Mouse (Mus musculus): ENCODE measurements around the gene Lcn9. TPM values are rescaled to one million over a fixed set of nuclear protein-coding genes. Genes with fewer than 3 reads are reported as not detected.

Lcn9 gene
- not detected in 2 replicates for polyA plus RNA-seq (2014; fragmentation: Nextera tagmentation; extraction: Ambion mirVana)

DNA sequence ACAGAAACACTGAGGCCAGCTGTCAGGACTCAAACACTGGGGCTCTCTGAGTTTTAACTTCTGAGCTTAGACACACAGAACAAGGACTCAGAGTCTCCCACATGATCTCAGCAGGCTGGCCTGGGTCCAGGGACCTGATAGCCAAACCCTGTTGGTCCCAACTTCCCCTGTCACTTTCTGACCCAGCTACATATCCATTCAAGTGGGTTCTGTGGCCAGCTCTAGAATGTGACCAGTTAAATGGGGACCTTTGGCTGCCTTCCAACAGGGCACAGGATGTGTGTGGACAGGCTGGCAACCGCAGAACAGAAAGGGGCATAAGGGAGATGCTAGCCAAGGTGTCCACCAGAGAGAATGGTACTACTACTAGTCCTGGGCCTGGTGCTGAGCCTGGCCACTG is at the start of gene Lcn9:
Lcn9 (plus strand) TSS at position 348 of the 400 bp plus-strand sequence.
- WGBS, result 96% methylated on average over 1 of the region's 1 CpGs
- Histone ChIP-seq H3K4me2 (ENCODE audit: low read depth) (no peak within 1 kb of the TSS), H3K36me3 (ENCODE audit: control insufficient read depth, insufficient read depth, low read length) (no peaks in the 10 kb centered on the region), H3K27me3 (ENCODE audit: control insufficient read depth, insufficient read depth, low read length) (no peaks in the 10 kb centered on the region), H3K4me1 (ENCODE audit: control insufficient read depth, insufficient read depth, low read length) (no peaks in the 10 kb centered on the region), H3K9me3 (ENCODE audit: control insufficient read depth, low read length) (no peaks in the 10 kb centered on the region), H3K9ac (ENCODE audit: low read length) (no peak within 1 kb of the TSS), H3K4me3 (ENCODE audit: low read depth, low read length) (no peak within 1 kb of the TSS), H3K27ac (ENCODE audit: low read depth, low read length) (no peak within 1 kb of the TSS)
- ATAC-seq (ENCODE audit: insufficient read depth, low FRiP score, low TSS enrichment) (no peak), DNase-seq (ENCODE audit: low spot score) (no peak)

- no peaks in the 10 kb centered on the region for H3K27me3 ChIP-seq (ENCODE audit: control insufficient read depth, insufficient read depth, low read length)
- no peak for ATAC-seq (ENCODE audit: insufficient read depth, low FRiP score, low TSS enrichment)
- H3K4me1 ChIP-seq (ENCODE audit: control insufficient read depth, insufficient read depth, low read length), result no peaks in the 10 kb centered on the region
- DNase-seq (ENCODE audit: low spot score), result no peak
- H3K27ac ChIP-seq (ENCODE audit: low read depth, low read length), result no peak overlapping the region
- H3K4me3 ChIP-seq (ENCODE audit: low read depth, low read length), result no peak overlapping the region
- H3K9me3 ChIP-seq (ENCODE audit: control insufficient read depth, low read length), result no peaks in the 10 kb centered on the region
- H3K36me3 ChIP-seq (ENCODE audit: control insufficient read depth, insufficient read depth, low read length), result no peaks in the 10 kb centered on the region
- H3K9ac ChIP-seq (ENCODE audit: low read length), result no peak overlapping the region
- H3K4me2 ChIP-seq (ENCODE audit: low read depth), result no peak overlapping the region
- WGBS, result 95% methylated on average over 2 of the region's 2 CpGs
These were observed 49.4 kb upstream of the Lcn9 start for GRCm38 (mm10) chr2:25773507-25773906.

- no peak overlapping the region for H3K27ac ChIP-seq (ENCODE audit: low read depth, low read length)
- no peak overlapping the region for H3K4me2 ChIP-seq (ENCODE audit: low read depth)
- H3K36me3 ChIP-seq (ENCODE audit: control insufficient read depth, insufficient read depth, low read length), result no peaks in the 10 kb centered on the region
- ATAC-seq (ENCODE audit: insufficient read depth, low FRiP score, low TSS enrichment) (no peak), DNase-seq (ENCODE audit: low spot score) (no peak)
- H3K9ac ChIP-seq (ENCODE audit: low read length), result no peak overlapping the region
- 81% methylated on average over 2 of the region's 2 CpGs for WGBS
- no peak overlapping the region for H3K4me3 ChIP-seq (ENCODE audit: low read depth, low read length)
- H3K9me3 ChIP-seq (ENCODE audit: control insufficient read depth, low read length), result no peaks in the 10 kb centered on the region
- H3K4me1 ChIP-seq (ENCODE audit: control insufficient read depth, insufficient read depth, low read length), result no peaks in the 10 kb centered on the region
- H3K27me3 ChIP-seq (ENCODE audit: control insufficient read depth, insufficient read depth, low read length), result no peaks in the 10 kb centered on the region
These were observed 48.3 kb upstream of the Lcn9 start for GRCm38 (mm10) chr2:25774640-25775039.

- H3K27ac ChIP-seq (ENCODE audit: low read depth, low read length), result no peak overlapping the region
- H3K27me3 ChIP-seq (ENCODE audit: control insufficient read depth, insufficient read depth, low read length), result no peaks in the 10 kb centered on the region
- ATAC-seq (ENCODE audit: insufficient read depth, low FRiP score, low TSS enrichment) (no peak), DNase-seq (ENCODE audit: low spot score) (no peak)
- H3K9me3 ChIP-seq (ENCODE audit: control insufficient read depth, low read length), result no peaks in the 10 kb centered on the region
- WGBS, result 81% methylated on average over 3 of the region's 3 CpGs
- no peak overlapping the region for H3K4me3 ChIP-seq (ENCODE audit: low read depth, low read length)
- no peak overlapping the region for H3K9ac ChIP-seq (ENCODE audit: low read length)
- H3K4me2 ChIP-seq (ENCODE audit: low read depth), result no peak overlapping the region
- H3K36me3 ChIP-seq (ENCODE audit: control insufficient read depth, insufficient read depth, low read length), result no peaks in the 10 kb centered on the region
- no peaks in the 10 kb centered on the region for H3K4me1 ChIP-seq (ENCODE audit: control insufficient read depth, insufficient read depth, low read length)
These were observed 47.0 kb upstream of the Lcn9 start for GRCm38 (mm10) chr2:25775991-25776390.

GRCm38 (mm10) chr2:25776717-25777116 is 46.2 kb upstream of the Lcn9 start, which contains the start of gene Lcn11:
Gene Lcn11 (plus strand): TSS chr2:25777017.
- no peak for ATAC-seq (ENCODE audit: insufficient read depth, low FRiP score, low TSS enrichment)
- WGBS, result 90% methylated on average over 1 of the region's 1 CpGs
- Histone ChIP-seq H3K9ac (ENCODE audit: low read length) (no peak within 1 kb of the TSS), H3K4me2 (ENCODE audit: low read depth) (no peak within 1 kb of the TSS), H3K9me3 (ENCODE audit: control insufficient read depth, low read length) (no peaks in the 10 kb centered on the region), H3K4me3 (ENCODE audit: low read depth, low read length) (no peak within 1 kb of the TSS), H3K4me1 (ENCODE audit: control insufficient read depth, insufficient read depth, low read length) (no peaks in the 10 kb centered on the region), H3K27me3 (ENCODE audit: control insufficient read depth, insufficient read depth, low read length) (no peaks in the 10 kb centered on the region), H3K27ac (ENCODE audit: low read depth, low read length) (no peak within 1 kb of the TSS), H3K36me3 (ENCODE audit: control insufficient read depth, insufficient read depth, low read length) (no peaks in the 10 kb centered on the region)
- no peak for DNase-seq (ENCODE audit: low spot score)

DNA sequence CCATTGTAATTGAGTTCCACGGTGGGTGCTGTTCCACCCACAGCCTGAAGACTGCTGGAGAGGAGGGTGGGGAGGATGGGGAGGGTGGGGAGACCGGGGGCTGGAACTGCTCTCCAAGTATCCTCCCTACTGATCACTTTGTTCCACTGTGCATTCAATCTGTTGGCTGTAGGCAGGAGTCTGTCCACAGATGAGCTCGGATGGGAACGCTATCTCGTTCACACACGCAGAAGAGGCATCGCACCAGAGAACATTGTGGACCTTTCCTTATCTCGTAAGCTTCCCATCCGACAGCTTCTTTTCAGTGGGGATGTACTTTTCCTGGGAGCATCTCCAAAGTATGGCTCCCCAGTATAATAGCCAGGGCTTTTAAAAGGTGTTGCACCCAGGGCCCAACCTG is 43.9 kb upstream of the Lcn9 start:
- DNase-seq (ENCODE audit: low spot score) (no peak), ATAC-seq (ENCODE audit: insufficient read depth, low FRiP score, low TSS enrichment) (no peak)
- Histone ChIP-seq H3K27me3 (ENCODE audit: control insufficient read depth, insufficient read depth, low read length) (no peaks in the 10 kb centered on the region), H3K4me1 (ENCODE audit: control insufficient read depth, insufficient read depth, low read length) (no peaks in the 10 kb centered on the region), H3K9me3 (ENCODE audit: control insufficient read depth, low read length) (no peaks in the 10 kb centered on the region), H3K36me3 (ENCODE audit: control insufficient read depth, insufficient read depth, low read length) (no peaks in the 10 kb centered on the region), H3K27ac (ENCODE audit: low read depth, low read length) (no peak overlapping the region), H3K4me2 (ENCODE audit: low read depth) (no peak overlapping the region), H3K4me3 (ENCODE audit: low read depth, low read length) (no peak overlapping the region), H3K9ac (ENCODE audit: low read length) (no peak overlapping the region)
- WGBS, result 89% methylated on average over 9 of the region's 9 CpGs

- ATAC-seq (ENCODE audit: insufficient read depth, low FRiP score, low TSS enrichment) (no peak), DNase-seq (ENCODE audit: low spot score) (no peak)
- Histone ChIP-seq H3K9me3 (ENCODE audit: control insufficient read depth, low read length) (no peaks in the 10 kb centered on the region), H3K4me2 (ENCODE audit: low read depth) (no peak overlapping the region), H3K4me1 (ENCODE audit: control insufficient read depth, insufficient read depth, low read length) (0 out of 2 replicates have a peak, but pooled peaks cover 3% of the 10 kb centered on the region), H3K36me3 (ENCODE audit: control insufficient read depth, insufficient read depth, low read length) (no peaks in the 10 kb centered on the region), H3K4me3 (ENCODE audit: low read depth, low read length) (no peak overlapping the region), H3K9ac (ENCODE audit: low read length) (no peak overlapping the region), H3K27ac (ENCODE audit: low read depth, low read length) (no peak overlapping the region), H3K27me3 (ENCODE audit: control insufficient read depth, insufficient read depth, low read length) (no peaks in the 10 kb centered on the region)
- 65% methylated on average over 4 of the region's 4 CpGs for WGBS
These were observed 42.0 kb upstream of the Lcn9 start for GRCm38 (mm10) chr2:25780921-25781320.

DNA sequence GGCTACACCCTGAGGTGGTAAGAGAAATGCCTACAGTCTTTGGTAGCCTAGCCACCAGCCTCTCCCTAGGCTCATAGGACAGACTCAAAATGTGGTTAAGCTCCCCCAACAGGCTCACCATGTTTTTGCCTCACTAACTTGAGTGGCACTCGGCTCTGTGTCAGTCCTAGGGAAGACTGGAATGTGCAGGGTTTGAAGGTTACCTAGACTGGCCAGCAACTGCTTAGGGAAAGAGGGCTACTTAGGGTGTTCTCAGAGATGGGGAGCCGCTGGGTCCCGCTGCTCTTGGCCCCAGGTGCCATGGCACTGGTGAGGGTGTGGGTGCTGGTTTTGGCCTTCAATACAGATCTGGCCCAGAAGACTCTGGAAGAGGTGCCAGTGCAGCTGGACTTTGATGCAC is 41.0 kb upstream of the Lcn9 start, which contains the start of gene Gm13539:
Gm13539 (plus strand) TSS at position 301 of the 400 bp plus-strand sequence.
- WGBS, result 85% methylated on average over 3 of the region's 3 CpGs
- Histone ChIP-seq H3K9me3 (ENCODE audit: control insufficient read depth, low read length) (no peaks in the 10 kb centered on the region), H3K9ac (ENCODE audit: low read length) (no peak within 1 kb of the TSS), H3K27ac (ENCODE audit: low read depth, low read length) (no peak within 1 kb of the TSS), H3K4me2 (ENCODE audit: low read depth) (no peak within 1 kb of the TSS), H3K4me3 (ENCODE audit: low read depth, low read length) (no peak within 1 kb of the TSS), H3K4me1 (ENCODE audit: control insufficient read depth, insufficient read depth, low read length) (0 out of 2 replicates have a peak, but pooled peaks cover 3% of the 10 kb centered on the region), H3K27me3 (ENCODE audit: control insufficient read depth, insufficient read depth, low read length) (no peaks in the 10 kb centered on the region), H3K36me3 (ENCODE audit: control insufficient read depth, insufficient read depth, low read length) (no peaks in the 10 kb centered on the region)
- no peak for DNase-seq (ENCODE audit: low spot score)
- no peak for ATAC-seq (ENCODE audit: insufficient read depth, low FRiP score, low TSS enrichment)

GRCm38 (mm10) chr2:25785573-25786322 is 37.2 kb upstream of the Lcn9 start:
- no peaks in the 10 kb centered on the region for H3K36me3 ChIP-seq (ENCODE audit: control insufficient read depth, insufficient read depth, low read length)
- no peak overlapping the region for H3K4me3 ChIP-seq (ENCODE audit: low read depth, low read length)
- WGBS, result 63% methylated on average over 5 of the region's 5 CpGs
- H3K4me2 ChIP-seq (ENCODE audit: low read depth), result no peak overlapping the region
- no peaks in the 10 kb centered on the region for H3K9me3 ChIP-seq (ENCODE audit: control insufficient read depth, low read length)
- H3K4me1 ChIP-seq (ENCODE audit: control insufficient read depth, insufficient read depth, low read length), result 0 out of 2 replicates have a peak, but pooled peaks cover 3% of the 10 kb centered on the region
- H3K27ac ChIP-seq (ENCODE audit: low read depth, low read length), result no peak overlapping the region
- H3K27me3 ChIP-seq (ENCODE audit: control insufficient read depth, insufficient read depth, low read length), result no peaks in the 10 kb centered on the region
- DNase-seq (ENCODE audit: low spot score) (no peak), ATAC-seq (ENCODE audit: insufficient read depth, low FRiP score, low TSS enrichment) (no peak)
- H3K9ac ChIP-seq (ENCODE audit: low read length), result no peak overlapping the region
